Mouse (Mus musculus) CH12.LX (cell line): ENCODE measurements around the gene Iqschfp. TPM values are rescaled to one million over a fixed set of nuclear protein-coding genes. Genes with fewer than 3 reads are reported as not detected.

ENCODE experiments used
- DNase-seq: peaks from one replicate; pipeline ENCODE4 v3.0.0-alpha.2; 2013; ENCODE audit errors: extremely low read depth
- H3K27ac ChIP-seq: 2 replicates; pipeline ENCODE4 v1.5.1; 2012; ENCODE audit warnings: low read depth, mild to moderate bottlenecking, control low read depth, moderate library complexity; ENCODE audit not compliant: insufficient read depth
- H3K27me3 ChIP-seq: replicated peaks from 2 replicates; pipeline ENCODE3; 2012; ENCODE audit warnings: inconsistent platforms
- H3K36me3 ChIP-seq, 2 experiments: replicated peaks in 1 of 2; 2 replicates each; pipeline versions ENCODE3 to v1.6.1; 2012; ENCODE audit warnings: inconsistent platforms in 1 of 2, low read length in 1 of 2, mild to moderate bottlenecking in 1 of 2, mixed read lengths in 1 of 2, moderate library complexity in 1 of 2; ENCODE audit not compliant: control insufficient read depth in 1 of 2, insufficient read depth in 1 of 2
- H3K4me1 ChIP-seq, 2 experiments: 2 replicates each; pipeline ENCODE4 v1.6.1; 2012; ENCODE audit warnings: inconsistent platforms in 1 of 2, moderate library complexity in 1 of 2; ENCODE audit not compliant: insufficient read depth in 2 of 2, control insufficient read depth in 1 of 2
- H3K4me2 ChIP-seq: 2 replicates; pipeline ENCODE4 v1.6.1; 2012; ENCODE audit warnings: low read depth, mild to moderate bottlenecking, control low read depth; ENCODE audit not compliant: poor library complexity, insufficient read depth, severe bottlenecking
- H3K4me3 ChIP-seq, 3 experiments: fragments of 150-350 bp in 1 of 3; sonication (generic) in 1 of 3; replicated peaks in 1 of 3; 2 replicates each; pipeline versions ENCODE3 to v1.5.1; 2011 to 2012; ENCODE audit warnings: low read depth in 2 of 3, low read length in 2 of 3, mild to moderate bottlenecking in 2 of 3, moderate library complexity in 2 of 3, control low read depth in 1 of 3, improper control_type of control experiment in 1 of 3, inconsistent platforms in 1 of 3, mixed read lengths in 1 of 3; ENCODE audit not compliant: poor library complexity in 1 of 3
- H3K79me2 ChIP-seq: replicated peaks from 2 replicates; pipeline ENCODE4 v1.6.1; 2012; ENCODE audit warnings: mild to moderate bottlenecking, moderate library complexity; ENCODE audit not compliant: control insufficient read depth, poor library complexity, insufficient read depth, severe bottlenecking; ENCODE audit errors: extremely low read depth
- H3K9ac ChIP-seq: 2 replicates; pipeline ENCODE4 v1.6.1; 2012; ENCODE audit warnings: low read depth, mild to moderate bottlenecking, control low read depth, moderate library complexity; ENCODE audit not compliant: insufficient read depth
- H3K9me3 ChIP-seq: replicated peaks from 2 replicates; pipeline ENCODE3; 2012; ENCODE audit warnings: low read length, inconsistent platforms, mixed read lengths
- BHLHE40 ChIP-seq: IDR thresholded peaks from 2 replicates; pipeline ENCODE4 v1.6.1; 2011; ENCODE audit warnings: mild to moderate bottlenecking, low read depth, low read length, improper control_type of control experiment
- CHD2 ChIP-seq: IDR thresholded peaks from 2 replicates; pipeline ENCODE4 v1.6.1; 2011; ENCODE audit warnings: low read length, improper control_type of control experiment
- ELF1 ChIP-seq: IDR thresholded peaks from 2 replicates; pipeline ENCODE4 v1.6.1; 2014; ENCODE audit warnings: low read depth, mild to moderate bottlenecking, inconsistent platforms, low read length, improper control_type of control experiment
- GABPA ChIP-seq: IDR thresholded peaks from 2 replicates; pipeline ENCODE4 v1.6.1; 2012; ENCODE audit warnings: low read depth, low read length, improper control_type of control experiment, inconsistent platforms; ENCODE audit not compliant: insufficient replicate concordance
- JUND ChIP-seq: conservative IDR thresholded peaks from 2 replicates; pipeline ENCODE4 v1.6.1; 2011; ENCODE audit warnings: low read depth, low read length, improper control_type of control experiment
- KAT2A ChIP-seq: IDR thresholded peaks from 2 replicates; pipeline ENCODE4 v1.6.1; 2012; ENCODE audit warnings: low read length, improper control_type of control experiment, inconsistent platforms; ENCODE audit not compliant: insufficient replicate concordance
- MAFK ChIP-seq: IDR thresholded peaks from 2 replicates; pipeline ENCODE4 v1.6.1; 2011; ENCODE audit warnings: low read length, improper control_type of control experiment; ENCODE audit not compliant: insufficient replicate concordance
- MAZ ChIP-seq: IDR thresholded peaks from 2 replicates; pipeline ENCODE4 v1.6.1; 2012; ENCODE audit warnings: low read depth, mild to moderate bottlenecking, inconsistent platforms, low read length, improper control_type of control experiment, moderate library complexity
- MYC ChIP-seq: IDR thresholded peaks from 2 replicates; pipeline ENCODE4 v1.6.1; 2011; ENCODE audit warnings: low read depth, mild to moderate bottlenecking, improper control_type of control experiment, low read length
- PAX5 ChIP-seq: IDR thresholded peaks from 2 replicates; pipeline ENCODE4 v1.6.1; 2012; ENCODE audit warnings: low read length, inconsistent platforms, mixed read lengths
- POLR2A ChIP-seq: IDR thresholded peaks from 2 replicates; pipeline ENCODE4 v1.6.1; 2011; ENCODE audit warnings: low read depth, mild to moderate bottlenecking, improper control_type of control experiment, low read length
- RAD21 ChIP-seq: IDR thresholded peaks from 2 replicates; pipeline ENCODE4 v1.6.1; 2011; ENCODE audit warnings: low read depth, mild to moderate bottlenecking, low read length, improper control_type of control experiment, moderate library complexity
- TBP ChIP-seq: conservative IDR thresholded peaks from 2 replicates; pipeline ENCODE4 v1.6.1; 2011; ENCODE audit warnings: low read depth, low read length, improper control_type of control experiment
- USF2 ChIP-seq: conservative IDR thresholded peaks from 2 replicates; pipeline ENCODE4 v1.6.1; 2011; ENCODE audit warnings: low read depth, low read length, improper control_type of control experiment
- dilution Hi-C: fragments of 300-500 bp; cut with MboI; formaldehyde crosslinking; loops from 2 replicates; pipeline ENCODE4 v1.14.3; 2020; ENCODE audit warnings: low sequenced_read_pairs; ENCODE audit not compliant: extremely low pct_unique_long_range_greater_than_20kb, extremely low pct_ligation_motif_present
- in situ Hi-C: fragments of 300-500 bp; cut with MboI; formaldehyde crosslinking; loops from 3 replicates; pipeline ENCODE4 v1.14.3; 2019; ENCODE audit warnings: low sequenced_read_pairs, low pct_ligation_motif_present, low pct_unique_long_range_greater_than_20kb, mixed read lengths
- polyA plus RNA-seq: library from polyadenylated mRNA; unstranded; fragments of >175 nt; gene quantifications from 2 replicates; pipeline ENCODE4 v1.2.1, GENCODE M21; 2012; ENCODE audit warnings: low read depth; ENCODE audit not compliant: insufficient read length
- total RNA-seq, 2 experiments: library from RNA; depleted of rRNA; stranded (reverse); fragments of 300-350 nt in 1 of 2; fragments of >200 nt in 1 of 2; gene quantifications; 2 replicates each; pipeline ENCODE4 v1.2.3; 2012 to 2014

Gene Iqschfp
- total and polyA plus RNA-seq, 3 experiments, result 0.13 to 0.25 TPM; not detected in 1

- no peak for TF ChIP-seq RAD21
- no peak for TF ChIP-seq JUND
- 0 out of 2 replicates have a peak, but pooled peaks have one; percentile 15 for TF ChIP-seq TBP
- no peak for TF ChIP-seq MAZ
- TF ChIP-seq PAX5, result no peak
- no peak for TF ChIP-seq MYC
- no peak for TF ChIP-seq POLR2A
- no peak for TF ChIP-seq ELF1
- TF ChIP-seq, all 38 proteins: peak for 1
- no peak overlapping the region for H3K4me3 ChIP-seq
- H3K79me2 ChIP-seq, result no peaks in the 10 kb centered on the region
- H3K27me3 ChIP-seq, result no peaks in the 10 kb centered on the region
- in situ Hi-C loops, result no loop called here
- no peak overlapping the region; the same call in 1 of the 2 replicates for H3K4me2 ChIP-seq
- H3K9me3 ChIP-seq, result no peaks in the 10 kb centered on the region
- dilution Hi-C loops, result no loop called here
- H3K9ac ChIP-seq, result no peak overlapping the region
- DNase-seq, result no peak
- H3K27ac ChIP-seq, result no peak overlapping the region
- no peaks in the 10 kb centered on the region for H3K36me3 ChIP-seq
- no peaks in the 10 kb centered on the region for H3K4me1 ChIP-seq
These were observed 30.5 kb upstream of the Iqschfp start for GRCm38 (mm10) chr3:67861524-67861923.

- no peak for DNase-seq
- Histone ChIP-seq H3K27me3 (no peaks in the 10 kb centered on the region), H3K79me2 (no peaks in the 10 kb centered on the region), H3K9me3 (no peaks in the 10 kb centered on the region)
- in situ Hi-C loops, result no loop called here
- dilution Hi-C loops, result no loop called here
- no peak for TF ChIP-seq RAD21
- TF ChIP-seq, all 38 proteins: peak for 0
- Histone ChIP-seq H3K4me2 (no peak overlapping the region), H3K9ac (no peak overlapping the region), H3K4me3 (no peak overlapping the region), H3K36me3 (no peaks in the 10 kb centered on the region), H3K27ac (no peak overlapping the region), H3K4me1 (no peaks in the 10 kb centered on the region)
These were observed 24.5 kb upstream of the Iqschfp start for GRCm38 (mm10) chr3:67867420-67868065.

- TF ChIP-seq USF2 (no peak), MAFK (no peak), BHLHE40 (no peak), CHD2 (no peak), MYC (no peak), KAT2A (no peak), GABPA (no peak)
- no peak overlapping the region for H3K4me3 ChIP-seq
- no peak overlapping the region for H3K4me2 ChIP-seq
- in situ Hi-C loops (no loop called here), dilution Hi-C loops (no loop called here)
- no peaks in the 10 kb centered on the region for H3K9me3 ChIP-seq
- H3K9ac ChIP-seq, result no peak overlapping the region
- no peak for DNase-seq
- no peaks in the 10 kb centered on the region for H3K4me1 ChIP-seq
- no peaks in the 10 kb centered on the region for H3K79me2 ChIP-seq
- no peaks in the 10 kb centered on the region for H3K36me3 ChIP-seq
- H3K27me3 ChIP-seq, result no peaks in the 10 kb centered on the region
- H3K27ac ChIP-seq, result no peak overlapping the region
These were observed 22.6 kb upstream of the Iqschfp start for GRCm38 (mm10) chr3:67869424-67869823.
